Mouse (Mus musculus) mesoderm, embryonic 11.5 days (tissue): ENCODE measurements around the gene Sufu.

Experiments used
- DNase-seq: peaks from one replicate; pipeline ENCODE4 v3.0.0-alpha.2; 2012; ENCODE audit warnings: low read depth, low spot score

The Sufu gene

GRCm38 (mm10) chr19:46392018-46392417 is 4.7 kb upstream of the Sufu start:
- peak; percentile 61 for DNase-seq

GRCm38 (mm10) chr19:46394712-46395108 is 2.0 kb upstream of the Sufu start:
- no peak for DNase-seq

GRCm38 (mm10) chr19:46395109-46396009 is 1.3 kb upstream of the Sufu start, which contains the start of gene Actr1a:
Gene Actr1a, minus strand, starts transcription at chr19:46395748.
- peak; percentile 99 for DNase-seq

- DNase-seq, result no peak
Measured at GRCm38 (mm10) chr19:46396109-46396508, 587 bp upstream of the Sufu start.

GRCm38 (mm10) chr19:46397436-46398001 is 823 bp downstream of the Sufu start:
- DNase-seq, result peak; percentile 39

GRCm38 (mm10) chr19:46398401-46398800 is 1.7 kb downstream of the Sufu start:
- DNase-seq, result no peak

GRCm38 (mm10) chr19:46399372-46399771 is 2.7 kb downstream of the Sufu start:
- no peak for DNase-seq

GRCm38 (mm10) chr19:46399886-46400285 is 3.2 kb downstream of the Sufu start:
- DNase-seq, result no peak

GRCm38 (mm10) chr19:46400558-46400957 is 3.9 kb downstream of the Sufu start:
- DNase-seq, result no peak

GRCm38 (mm10) chr19:46404030-46404429 is 7.3 kb downstream of the Sufu start:
- no peak for DNase-seq

GRCm38 (mm10) chr19:46406592-46407386 is 10.1 kb downstream of the Sufu start:
- no peak for DNase-seq

GRCm38 (mm10) chr19:46409506-46409905 is 12.8 kb downstream of the Sufu start:
- no peak for DNase-seq

GRCm38 (mm10) chr19:46412056-46412805 is 15.5 kb downstream of the Sufu start:
- DNase-seq, result no peak

- DNase-seq, result no peak
Measured at GRCm38 (mm10) chr19:46413969-46414368, 17.3 kb downstream of the Sufu start.

- DNase-seq, result no peak
Measured at GRCm38 (mm10) chr19:46414486-46414885, 17.8 kb downstream of the Sufu start.

- DNase-seq, result no peak
Measured at GRCm38 (mm10) chr19:46416276-46416675, 19.6 kb downstream of the Sufu start.

- DNase-seq, result no peak
Measured at GRCm38 (mm10) chr19:46418051-46418450, 21.4 kb downstream of the Sufu start.

GRCm38 (mm10) chr19:46420410-46420809 is 23.7 kb downstream of the Sufu start:
- no peak for DNase-seq

- peak; percentile 85 for DNase-seq
Measured at GRCm38 (mm10) chr19:46422384-46423338, 26.0 kb downstream of the Sufu start.

GRCm38 (mm10) chr19:46425266-46425665 is 28.6 kb downstream of the Sufu start:
- DNase-seq, result no peak
